Mouse (Mus musculus) heart, adult 2 months (tissue): ENCODE data around the gene Sim2.

Source experiments
- CTCF ChIP-seq: fragments of 200-600 bp; IDR thresholded peaks from 2 replicates; pipeline ENCODE4 v1.8.1; 2022; ENCODE audit warnings: antibody characterized with exemption, mild to moderate bottlenecking, moderate library complexity
- POLR2A ChIP-seq: fragments of 200-500 bp; IDR thresholded peaks from 2 replicates; pipeline ENCODE4 v1.6.1; 2011; ENCODE audit warnings: mild to moderate bottlenecking, low read depth, low read length, control low read depth; ENCODE audit not compliant: insufficient read depth

GRCm38 (mm10) chr16:94067280-94067679, 17.5 kb upstream of the Sim2 start:
- no peak for TF ChIP-seq POLR2A
- no peak for TF ChIP-seq CTCF
